Mouse (Mus musculus): ENCODE measurements around the gene Nol10. TPM values are rescaled to one million over a fixed set of nuclear protein-coding genes. Genes with fewer than 3 reads are reported as not detected.

Nol10 gene
- total and polyA plus RNA-seq, 3 experiments: 21.6 to 128 (median 44.2) TPM

DNA sequence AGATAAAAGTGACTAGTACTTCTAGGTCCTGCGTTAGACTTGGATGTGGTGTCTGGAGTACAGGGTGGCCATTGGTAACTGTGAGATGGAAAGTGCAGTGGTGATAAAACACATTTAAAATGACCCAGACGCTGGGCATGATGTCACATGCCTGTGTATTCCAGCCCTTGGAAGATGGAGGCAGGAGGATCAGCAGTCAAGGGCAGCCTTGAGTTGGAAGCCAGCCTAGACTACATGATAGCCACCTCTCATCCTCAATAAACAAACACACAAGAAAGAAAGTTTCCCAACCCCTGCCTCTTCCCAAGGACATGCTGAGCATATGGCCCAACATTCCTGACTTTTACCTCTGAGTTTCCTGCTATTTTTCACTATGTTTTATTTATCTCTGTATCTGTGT lies 130.6 kb downstream of the Nol10 start:
- Histone ChIP-seq H3K4me3 (ENCODE audit: control insufficient read depth in 1 of 2, insufficient read depth in 1 of 2, low read depth in 2 of 2, low read length in 2 of 2) (no peak overlapping the region), H3K27me3 (ENCODE audit: control insufficient read depth in 1 of 2, insufficient read depth in 2 of 2, low read length in 2 of 2) (peaks cover 0 to 1% of the 10 kb centered on the region in 2 experiments; a peak in 2 of 4 replicates), H3K9ac (ENCODE audit: control insufficient read depth, low read depth, low read length, poor library complexity, severe bottlenecking) (no peak overlapping the region), H3K4me1 (ENCODE audit: control insufficient read depth in 1 of 2, insufficient read depth in 2 of 2, low read length in 2 of 2) (no peaks in the 10 kb centered on the region), H3K9me3 (replicated peaks; ENCODE audit: insufficient read depth, low read length) (no peaks in the 10 kb centered on the region), H3K79me2 (ENCODE audit: control insufficient read depth, insufficient read depth, low read length, poor library complexity) (no peaks in the 10 kb centered on the region), H3K36me3 (ENCODE audit: control insufficient read depth in 1 of 2, insufficient read depth in 2 of 2, low read length in 2 of 2) (no peaks in the 10 kb centered on the region), H3K27ac (ENCODE audit: control insufficient read depth, low read depth, low read length) (no peak overlapping the region)
- no peak for TF ChIP-seq POLR2AphosphoS2 (IDR thresholded peaks at IDR 0.05; ENCODE audit: low read length)
- no peak for TF ChIP-seq TCF12 (IDR thresholded peaks at IDR 0.05; ENCODE audit: low read depth, low read length)
- TF ChIP-seq ZNF384 (IDR thresholded peaks at IDR 0.05; ENCODE audit: low read depth, low read length): no peak
- TF ChIP-seq TAL1 (IDR thresholded peaks at IDR 0.05; ENCODE audit: low read length): no peak
- TF ChIP-seq RCOR1 (IDR thresholded peaks at IDR 0.05; ENCODE audit: low read depth, low read length): no peak
- TF ChIP-seq MYB (IDR thresholded peaks at IDR 0.05; ENCODE audit: low read depth, low read length): no peak
- no peak for TF ChIP-seq GABPA (IDR thresholded peaks at IDR 0.05; ENCODE audit: low read depth, low read length)
- TF ChIP-seq CHD2 (IDR thresholded peaks at IDR 0.05; ENCODE audit: low read length): no peak
- no peak for TF ChIP-seq ETS1 (IDR thresholded peaks at IDR 0.05; ENCODE audit: low read depth, low read length)
- no peak for TF ChIP-seq USF1 (IDR thresholded peaks at IDR 0.05; ENCODE audit: low read depth, low read length)
- TF ChIP-seq GATA1 (IDR thresholded peaks at IDR 0.05; ENCODE audit: low read depth, low read length): no peak
- no peak for TF ChIP-seq MAZ (IDR thresholded peaks at IDR 0.05; ENCODE audit: low read depth, low read length)
- no peak for TF ChIP-seq MEF2A (IDR thresholded peaks at IDR 0.05; ENCODE audit: extremely low read depth, insufficient replicate concordance, low read depth, low read length, poor library complexity, severe bottlenecking)
- TF ChIP-seq E2F4 (IDR thresholded peaks at IDR 0.05; ENCODE audit: borderline replicate concordance, low read depth, low read length): no peak
- no peak for TF ChIP-seq MXI1 (IDR thresholded peaks at IDR 0.05; ENCODE audit: low read depth, low read length)
- no peak for TF ChIP-seq SIN3A (IDR thresholded peaks at IDR 0.05; ENCODE audit: low read length)
- TF ChIP-seq ZMIZ1 (IDR thresholded peaks at IDR 0.05; ENCODE audit: low read depth, low read length): no peak
- DNase-seq (ENCODE audit: low read depth, low spot score): no peak

Other genes with a start within 250 kb of the Nol10 start
- gene Kcnf1, start 171.6 kb upstream of the Nol10 start, total RNA-seq (2012; rRNA removed): not detected in 2 replicates
- not detected for gene Kcnf1, start 171.6 kb upstream of the Nol10 start, polyA plus RNA-seq (2012; ENCODE audit: insufficient read depth in 1 of 2, insufficient read length in 2 of 2, low read depth in 1 of 2, low replicate concordance in 2 of 2, missing spikeins in 1 of 2)
- 321 and 324 TPM in 2 replicates for gene Pdia6, start 81.9 kb upstream of the Nol10 start, total RNA-seq (2012; rRNA removed)
- gene Pdia6, start 81.9 kb upstream of the Nol10 start, polyA plus RNA-seq (2012; ENCODE audit: insufficient read depth in 1 of 2, insufficient read length in 2 of 2, low read depth in 1 of 2, low replicate concordance in 2 of 2, missing spikeins in 1 of 2): 100 to 1,000 TPM in 1 of 2 experiments, not detected in 1; 373 TPM
- not detected in 2 replicates for gene Atp6v1c2, start 19.1 kb upstream of the Nol10 start, total RNA-seq (2012; rRNA removed)
- gene Atp6v1c2, start 19.1 kb upstream of the Nol10 start, polyA plus RNA-seq (2012; ENCODE audit: insufficient read depth in 1 of 2, insufficient read length in 2 of 2, low read depth in 1 of 2, low replicate concordance in 2 of 2, missing spikeins in 1 of 2): not detected
- 591 and 677 TPM in 2 replicates for gene Odc1, start 196.3 kb downstream of the Nol10 start, total RNA-seq (2012; rRNA removed)
- gene Odc1, start 196.3 kb downstream of the Nol10 start, polyA plus RNA-seq (2012; ENCODE audit: insufficient read depth in 1 of 2, insufficient read length in 2 of 2, low read depth in 1 of 2, low replicate concordance in 2 of 2, missing spikeins in 1 of 2): 100 to 1,000 TPM; 639 to 720 TPM

Data from MEL (cell line).